Mouse (Mus musculus) MEL (cell line): ENCODE data around the gene Sorcs2.

Source experiments
- CHD1 ChIP-seq: IDR thresholded peaks from 2 replicates; pipeline ENCODE4 v1.6.1; 2012; ENCODE audit warnings: low read depth, mild to moderate bottlenecking, inconsistent platforms, low read length, improper control_type of control experiment
- CTCF ChIP-seq, 3 experiments: IDR thresholded peaks in 2 of 3; conservative IDR thresholded peaks in 1 of 3; 2 replicates each; pipeline ENCODE4 v1.5.1; 2011 to 2012; ENCODE audit warnings: low read length in 3 of 3, low read depth in 2 of 3, mild to moderate bottlenecking in 2 of 3, improper control_type of control experiment in 1 of 3, inconsistent platforms in 1 of 3, mixed read lengths in 1 of 3, moderate library complexity in 1 of 3; ENCODE audit not compliant: control insufficient read depth in 1 of 3, insufficient read depth in 1 of 3, poor library complexity in 1 of 3, severe bottlenecking in 1 of 3
- EP300 ChIP-seq, 2 experiments: IDR thresholded peaks; 2 replicates each; pipeline ENCODE4 v1.6.1; 2011; ENCODE audit warnings: improper control_type of control experiment in 2 of 2, low read length in 2 of 2, low read depth in 1 of 2, mild to moderate bottlenecking in 1 of 2
- MXI1 ChIP-seq: IDR thresholded peaks from 2 replicates; pipeline ENCODE4 v1.6.1; 2011; ENCODE audit warnings: mild to moderate bottlenecking, low read depth, low read length, improper control_type of control experiment
- NELFE ChIP-seq: IDR thresholded peaks from 2 replicates; pipeline ENCODE4 v1.6.1; 2011; ENCODE audit warnings: low read depth, low read length, improper control_type of control experiment
- POLR2A ChIP-seq, 2 experiments: IDR thresholded peaks; 2 replicates each; pipeline ENCODE4 v1.6.1; 2011 to 2012; ENCODE audit warnings: low read length in 2 of 2, mild to moderate bottlenecking in 2 of 2, control low read depth in 1 of 2, improper control_type of control experiment in 1 of 2, low read depth in 1 of 2, moderate library complexity in 1 of 2; ENCODE audit not compliant: control insufficient read depth in 1 of 2, insufficient read depth in 1 of 2, poor library complexity in 1 of 2
- RAD21 ChIP-seq: IDR thresholded peaks from 2 replicates; pipeline ENCODE4 v1.6.1; 2011; ENCODE audit warnings: mild to moderate bottlenecking, low read depth, low read length, improper control_type of control experiment
- USF1 ChIP-seq: IDR thresholded peaks from 2 replicates; pipeline ENCODE4 v1.6.1; 2014; ENCODE audit warnings: low read depth, mild to moderate bottlenecking, inconsistent platforms, low read length, improper control_type of control experiment, moderate library complexity
- ZC3H11A ChIP-seq: IDR thresholded peaks from 2 replicates; pipeline ENCODE4 v1.6.1; 2012; ENCODE audit warnings: low read depth, mild to moderate bottlenecking, inconsistent platforms, low read length, improper control_type of control experiment
- ZMIZ1 ChIP-seq: IDR thresholded peaks from 2 replicates; pipeline ENCODE4 v1.6.1; 2012; ENCODE audit warnings: low read depth, mild to moderate bottlenecking, inconsistent platforms, low read length, improper control_type of control experiment, moderate library complexity

DNA sequence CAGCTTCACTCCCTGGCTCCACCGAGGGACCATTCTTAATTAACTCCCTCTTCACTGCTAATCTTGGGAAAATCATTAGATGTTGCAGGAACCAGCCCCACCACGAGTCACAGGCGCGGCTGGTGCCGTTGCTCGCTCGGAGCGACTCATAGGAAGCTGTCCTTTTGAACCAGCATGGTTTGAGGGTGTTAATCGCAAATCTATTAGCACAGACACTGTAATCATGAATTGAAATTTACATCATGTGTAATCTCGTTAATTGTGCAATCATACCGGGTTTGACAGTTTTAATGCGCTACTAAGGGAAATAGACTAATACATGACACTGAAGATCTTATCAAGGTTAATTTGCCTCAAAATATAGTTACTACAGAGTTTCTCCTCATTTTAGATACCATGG, 118.0 kb downstream of the Sorcs2 start:
- no peak for TF ChIP-seq MXI1
- TF ChIP-seq POLR2A (IDR thresholded peaks at IDR 0.05; ENCODE audit: control insufficient read depth in 1 of 2, insufficient read depth in 1 of 2, low read depth in 1 of 2, low read length in 2 of 2, poor library complexity in 1 of 2): no peak
- TF ChIP-seq EP300 (IDR thresholded peaks at IDR 0.05; ENCODE audit: low read depth in 1 of 2, low read length in 2 of 2): no peak
- TF ChIP-seq CTCF (IDR thresholded peaks at IDR 0.05 in 2 of 3, conservative IDR thresholded peaks at IDR 0.05 in 1 of 3; ENCODE audit: control insufficient read depth in 1 of 3, insufficient read depth in 1 of 3, low read depth in 2 of 3, low read length in 3 of 3, poor library complexity in 1 of 3, severe bottlenecking in 1 of 3): no peak
- TF ChIP-seq USF1: no peak
- TF ChIP-seq NELFE: no peak
- no peak for TF ChIP-seq ZC3H11A
- no peak for TF ChIP-seq CHD1
- TF ChIP-seq RAD21: no peak
- no peak for TF ChIP-seq ZMIZ1
